Mouse (Mus musculus) embryonic fibroblast, embryonic 13.5 days (primary cell): ENCODE measurements around the gene Galntl6.

ENCODE experiments used
- CTCF ChIP-seq: IDR thresholded peaks from 2 replicates; pipeline ENCODE4 v1.5.1; 2011; ENCODE audit warnings: mild to moderate bottlenecking, control low read depth, low read length, moderate library complexity, borderline replicate concordance; ENCODE audit not compliant: insufficient read depth
- POLR2A ChIP-seq: IDR thresholded peaks from 2 replicates; pipeline ENCODE4 v1.6.1; 2011; ENCODE audit warnings: low read depth, mild to moderate bottlenecking, control low read depth, low read length, moderate library complexity

DNA sequence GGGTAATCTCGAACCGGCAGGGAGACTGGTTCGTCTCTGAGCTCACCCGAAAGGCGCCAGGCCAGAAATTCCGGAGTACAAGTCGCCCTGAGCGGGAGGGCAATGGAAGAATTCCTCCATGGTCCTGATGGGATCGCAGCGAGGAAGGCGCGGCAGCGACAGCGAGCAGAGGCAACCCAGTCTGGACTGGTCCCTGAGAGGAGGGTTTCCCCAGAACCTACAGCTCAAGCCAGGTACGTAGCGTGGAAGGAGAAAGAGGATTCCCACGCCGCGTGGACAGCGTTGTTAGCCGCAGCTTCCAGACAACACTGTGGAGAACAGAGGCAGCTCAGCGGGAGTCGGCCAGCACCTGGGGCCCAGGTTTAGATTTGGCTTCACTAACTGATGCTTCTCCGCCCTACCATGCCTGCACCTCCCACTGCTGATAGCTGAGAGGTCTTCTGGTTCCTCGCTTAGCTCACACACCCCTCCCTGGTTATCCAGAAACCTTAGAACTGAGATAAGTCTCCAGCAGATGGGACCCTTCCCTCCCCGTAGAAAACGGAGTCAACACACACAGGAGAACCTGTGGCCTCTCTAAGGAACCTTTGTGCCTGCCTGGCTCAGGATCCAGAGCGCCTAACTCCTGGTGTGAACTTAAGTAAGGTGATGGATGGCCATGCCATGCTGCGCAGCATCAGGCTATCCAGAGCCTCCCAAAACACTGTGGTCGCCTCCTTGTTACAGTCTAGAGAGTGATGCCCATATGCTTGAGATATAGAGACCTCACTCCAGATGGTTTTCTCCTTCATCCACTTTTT, 600 bp upstream of the Galntl6 start:
- TF ChIP-seq CTCF (no peak), POLR2A (no peak)
